Mouse (Mus musculus) bone marrow, adult 2 months (tissue): ENCODE results near the gene Hdac5. TPM values are rescaled to one million over a fixed set of nuclear protein-coding genes. Genes with fewer than 3 reads are reported as not detected.

Source experiments
- H3K27ac ChIP-seq: fragments of 200-500 bp; 2 replicates; pipeline ENCODE4 v1.5.1; 2012; ENCODE audit warnings: low read depth, mild to moderate bottlenecking, control low read depth, inconsistent platforms, low read length; ENCODE audit not compliant: control insufficient read depth, poor library complexity, insufficient read depth
- H3K4me1 ChIP-seq: fragments of 200-500 bp; 2 replicates; pipeline ENCODE4 v1.6.1; 2011; ENCODE audit warnings: low read length; ENCODE audit not compliant: control insufficient read depth, insufficient read depth
- H3K4me3 ChIP-seq: fragments of 200-500 bp; replicated peaks from 2 replicates; pipeline ENCODE3; 2011; ENCODE audit warnings: mild to moderate bottlenecking, low read depth, low read length, control low read depth; ENCODE audit not compliant: control insufficient read depth
- CTCF ChIP-seq: fragments of 200-500 bp; IDR thresholded peaks from 2 replicates; pipeline ENCODE4 v1.5.1; 2011; ENCODE audit warnings: low read length, control low read depth; ENCODE audit not compliant: control insufficient read depth, insufficient read depth
- POLR2A ChIP-seq: fragments of 200-500 bp; IDR thresholded peaks from 2 replicates; pipeline ENCODE4 v1.6.1; 2011; ENCODE audit warnings: low read depth, mild to moderate bottlenecking, control low read depth, low read length, borderline replicate concordance; ENCODE audit not compliant: control insufficient read depth
- WGBS: fragments of 180-500 bp; shearing (Covaris S2); methylation state at CpG from one replicate; pipeline ENCODE4 v1.1.7; 2018; 5-methylcytosine and 5-hydroxymethylcytosine counted together
- polyA plus RNA-seq: library from polyadenylated mRNA; stranded (reverse); fragments of >200 nt; gene quantifications from 2 replicates; pipeline ENCODE4 v1.2.4, GENCODE M21; 2011; ENCODE audit warnings: low replicate concordance; ENCODE audit not compliant: missing spikeins, insufficient read depth, insufficient read length

Gene Hdac5
- polyA plus RNA-seq, 1 experiment: 89.1 TPM

DNA sequence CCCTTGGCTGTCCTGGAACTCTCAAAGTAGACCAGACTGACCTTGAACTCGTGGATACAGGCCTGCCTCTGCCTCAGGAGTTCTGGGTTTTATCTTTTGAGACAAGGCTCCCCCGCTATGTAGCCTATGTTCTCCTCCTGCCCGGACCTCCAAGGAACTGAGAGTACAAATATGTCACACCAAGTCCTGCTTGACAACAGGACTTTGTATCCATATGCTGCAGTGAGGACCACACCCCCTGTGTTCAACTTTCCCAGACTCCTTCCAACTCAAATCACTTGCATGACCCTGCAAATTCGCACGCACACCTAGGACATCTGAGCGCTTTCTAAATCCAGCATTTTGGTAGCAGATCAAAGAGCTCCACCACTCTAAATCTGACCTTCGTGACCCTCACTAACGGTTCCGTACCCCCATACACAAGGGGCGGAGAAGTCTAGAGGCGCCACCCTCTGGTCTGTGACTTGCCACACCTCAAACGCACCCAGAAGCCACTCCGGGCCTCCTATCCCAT, 85.0 kb downstream of the Hdac5 start:
- WGBS: 22% methylated on average over 13 of the region's 13 CpGs

More for the DNA sequence above, 85.0 kb downstream of the Hdac5 start:
- no peak overlapping the region for H3K27ac ChIP-seq
- no peak for TF ChIP-seq CTCF
- TF ChIP-seq POLR2A: no peak
- H3K4me1 ChIP-seq: peaks cover 1% of the 10 kb centered on the region; the same call in 1 of the 2 replicates
- no peak overlapping the region for H3K4me3 ChIP-seq

Other genes with a start within 250 kb of the Hdac5 start
- gene Cfap97d1, start 245.9 kb downstream of the Hdac5 start, polyA plus RNA-seq: not detected in 2 replicates
- 8.2 and 15.2 TPM in 2 replicates for gene Dusp3, start 243.2 kb downstream of the Hdac5 start, polyA plus RNA-seq
- gene Mpp3, start 201.7 kb downstream of the Hdac5 start, polyA plus RNA-seq: not detected in 2 replicates
- gene Cd300lg, start 188.7 kb downstream of the Hdac5 start, polyA plus RNA-seq: 5.0 and 5.8 TPM in 2 replicates
- gene Mpp2, start 141.7 kb downstream of the Hdac5 start, polyA plus RNA-seq: 11.9 and 18.2 TPM in 2 replicates
- not detected in 2 replicates for gene Ppy, start 128.8 kb downstream of the Hdac5 start, polyA plus RNA-seq
- gene Pyy, start 122.3 kb downstream of the Hdac5 start, polyA plus RNA-seq: not detected in 2 replicates
- gene Nags, start 84.7 kb downstream of the Hdac5 start, polyA plus RNA-seq: not detected in 2 replicates
- gene Tmem101, start 73.8 kb downstream of the Hdac5 start, polyA plus RNA-seq: 6.8 and 10.3 TPM in 2 replicates
- gene Lsm12, start 44.9 kb downstream of the Hdac5 start, polyA plus RNA-seq: 40.1 and 43.4 TPM in 2 replicates
- 13.9 and 26.5 TPM in 2 replicates for gene G6pc3, start 40.5 kb downstream of the Hdac5 start, polyA plus RNA-seq
- 18.5 and 39.2 TPM in 2 replicates for gene BC030867, start 18.7 kb upstream of the Hdac5 start, polyA plus RNA-seq
- 0.52 TPM in 1 of 2 replicates, not detected in the other for gene Asb16, start 38.6 kb upstream of the Hdac5 start, polyA plus RNA-seq
- gene Tmub2, start 54.8 kb upstream of the Hdac5 start, polyA plus RNA-seq: 20.4 and 36.9 TPM in 2 replicates
- 18.3 and 30.4 TPM in 2 replicates for gene Atxn7l3, start 66.5 kb upstream of the Hdac5 start, polyA plus RNA-seq
- gene Ubtf, start 89.6 kb upstream of the Hdac5 start, polyA plus RNA-seq: 95.0 and 126 TPM in 2 replicates
- gene Slc4a1, start 136.0 kb upstream of the Hdac5 start, polyA plus RNA-seq: 762 and 950 TPM in 2 replicates
- gene Rundc3a, start 163.2 kb upstream of the Hdac5 start, polyA plus RNA-seq: 2.3 and 3.2 TPM in 2 replicates
- gene Slc25a39, start 177.8 kb upstream of the Hdac5 start, polyA plus RNA-seq: 207 and 269 TPM in 2 replicates
- 57.7 and 87.0 TPM in 2 replicates for gene Grn, start 200.1 kb upstream of the Hdac5 start, polyA plus RNA-seq
- gene Fam171a2, start 217.5 kb upstream of the Hdac5 start, polyA plus RNA-seq: 0.65 and 2.7 TPM in 2 replicates
- gene Itga2b, start 240.0 kb upstream of the Hdac5 start, polyA plus RNA-seq: 432 and 648 TPM in 2 replicates